Mouse (Mus musculus) left cerebral cortex, adult 2 months (tissue): ENCODE results near the gene Mrvi1. TPM values are rescaled to one million over a fixed set of nuclear protein-coding genes. Genes with fewer than 3 reads are reported as not detected.

Source experiments
- DNase-seq, 2 experiments: peaks; one replicate each; pipeline ENCODE4 v3.0.0; 2021 to 2022; ENCODE audit warnings: low spot score in 2 of 2, mixed read lengths in 1 of 2; ENCODE audit errors: extremely low spot score in 1 of 2
- H3K27ac ChIP-seq: fragments of 200-600 bp; 2 replicates; pipeline ENCODE4 v1.8.1; 2022
- H3K4me3 ChIP-seq: fragments of 200-600 bp; 2 replicates; pipeline ENCODE4 v1.8.1; 2022
- CTCF ChIP-seq: fragments of 200-600 bp; IDR thresholded peaks from 2 replicates; pipeline ENCODE4 v1.8.1; 2022; ENCODE audit warnings: antibody characterized with exemption, mild to moderate bottlenecking, moderate library complexity
- intact Hi-C: fragments of 180-260 bp; cut with DNase I; formaldehyde crosslinking; loops from one replicate; pipeline ENCODE4 v1.15.1; 2025
- total RNA-seq, 2 experiments: library from RNA; stranded (reverse); gene quantifications; 2 replicates each; pipeline ENCODE4 v1.2.3; 2021

Mrvi1 gene
- total RNA-seq, 2 experiments from 2014 or later = 1.4 to 4.3 TPM

GRCm38 (mm10) chr7:110977699-110978392, 4.4 kb downstream of the Mrvi1 start:
- no peak for TF ChIP-seq CTCF
- intact Hi-C loops = no loop called here
- no peak overlapping the region for H3K27ac ChIP-seq
- DNase-seq = no peak
- no peak overlapping the region for H3K4me3 ChIP-seq

- no peak for TF ChIP-seq CTCF
- Histone ChIP-seq H3K27ac (no peak overlapping the region), H3K4me3 (no peak overlapping the region)
- DNase-seq = no peak
- intact Hi-C loops = no loop called here
Observed at GRCm38 (mm10) chr7:110973450-110973849, 8.8 kb downstream of the Mrvi1 start.

GRCm38 (mm10) chr7:110972796-110973195, 9.5 kb downstream of the Mrvi1 start:
- Histone ChIP-seq H3K4me3 (no peak overlapping the region), H3K27ac (no peak overlapping the region)
- no peak for DNase-seq
- intact Hi-C loops = no loop called here
- no peak for TF ChIP-seq CTCF

- Histone ChIP-seq H3K4me3 (no peak overlapping the region), H3K27ac (no peak overlapping the region)
- TF ChIP-seq CTCF = no peak
- no peak for DNase-seq
- intact Hi-C loops = no loop called here
Observed at GRCm38 (mm10) chr7:110967373-110967772, 14.9 kb downstream of the Mrvi1 start.

GRCm38 (mm10) chr7:110966853-110967252, 15.4 kb downstream of the Mrvi1 start:
- no peak overlapping the region for H3K4me3 ChIP-seq
- no peak for TF ChIP-seq CTCF
- no peak for DNase-seq
- intact Hi-C loops = no loop called here
- H3K27ac ChIP-seq = no peak overlapping the region

- DNase-seq = no peak
- H3K4me3 ChIP-seq = no peak overlapping the region
- no peak overlapping the region for H3K27ac ChIP-seq
- intact Hi-C loops = no loop called here
- TF ChIP-seq CTCF = no peak
Observed at GRCm38 (mm10) chr7:110965387-110965786, 16.9 kb downstream of the Mrvi1 start.

- Histone ChIP-seq H3K27ac (no peak overlapping the region), H3K4me3 (no peak overlapping the region)
- intact Hi-C loops = no loop called here
- DNase-seq = no peak
- no peak for TF ChIP-seq CTCF
Observed at GRCm38 (mm10) chr7:110963655-110963997, 18.6 kb downstream of the Mrvi1 start.

GRCm38 (mm10) chr7:110962943-110963654, 19.2 kb downstream of the Mrvi1 start:
- intact Hi-C loops = no loop called here
- DNase-seq = no peak
- no peak overlapping the region for H3K4me3 ChIP-seq
- TF ChIP-seq CTCF = no peak
- H3K27ac ChIP-seq = no peak overlapping the region

- intact Hi-C loops = no loop called here
- no peak overlapping the region for H3K27ac ChIP-seq
- H3K4me3 ChIP-seq = no peak overlapping the region
- no peak for DNase-seq
- no peak for TF ChIP-seq CTCF
Observed at GRCm38 (mm10) chr7:110962497-110962896, 19.8 kb downstream of the Mrvi1 start.

- intact Hi-C loops = no loop called here
- no peak for DNase-seq
- no peak overlapping the region for H3K4me3 ChIP-seq
- TF ChIP-seq CTCF = no peak
- no peak overlapping the region for H3K27ac ChIP-seq
Observed at GRCm38 (mm10) chr7:110956422-110957170, 25.7 kb downstream of the Mrvi1 start.

- no peak for DNase-seq
- H3K4me3 ChIP-seq = no peak overlapping the region
- TF ChIP-seq CTCF = no peak
- intact Hi-C loops = no loop called here
- no peak overlapping the region for H3K27ac ChIP-seq
Observed at GRCm38 (mm10) chr7:110955576-110955975, 26.7 kb downstream of the Mrvi1 start.
